Mouse (Mus musculus) neural tube, embryonic 11.5 days (tissue): ENCODE data around the gene Sult4a1. TPM values are rescaled to one million over a fixed set of nuclear protein-coding genes. Genes with fewer than 3 reads are reported as not detected.

ENCODE experiments used
- ATAC-seq: fragments of 200-750 bp; cut with Nextera tagmentation; 2 replicates; pipeline ENCODE4 v1.8.0; 2017; ENCODE audit warnings: moderate number of reproducible peaks, mild to moderate bottlenecking, moderate TSS enrichment, moderate library complexity; ENCODE audit not compliant: insufficient read depth, low FRiP score, low TSS enrichment
- DNase-seq: peaks from one replicate; pipeline ENCODE4 v3.0.0-alpha.2; 2015; ENCODE audit warnings: low spot score
- H3K27ac ChIP-seq: fragments of 300-500 bp; sonication (generic); 2 replicates; pipeline ENCODE4 v1.5.1; 2014; ENCODE audit warnings: low read depth, mild to moderate bottlenecking, low read length
- H3K27me3 ChIP-seq: fragments of 300-500 bp; sonication (generic); 2 replicates; pipeline ENCODE4 v1.6.1; 2014; ENCODE audit warnings: mild to moderate bottlenecking, low read length, mixed read lengths; ENCODE audit not compliant: control insufficient read depth, insufficient read depth
- H3K36me3 ChIP-seq: fragments of 300-500 bp; sonication (generic); 2 replicates; pipeline ENCODE4 v1.6.1; 2014; ENCODE audit warnings: mild to moderate bottlenecking, low read length, moderate library complexity, mixed read lengths; ENCODE audit not compliant: control insufficient read depth, insufficient read depth
- H3K4me1 ChIP-seq: fragments of 300-500 bp; sonication (generic); 2 replicates; pipeline ENCODE4 v1.6.1; 2014; ENCODE audit warnings: low read length, mixed read lengths; ENCODE audit not compliant: control insufficient read depth, insufficient read depth
- H3K4me2 ChIP-seq: fragments of 300-500 bp; sonication (generic); 2 replicates; pipeline ENCODE4 v1.6.1; 2014; ENCODE audit warnings: low read depth, mild to moderate bottlenecking, moderate library complexity
- H3K4me3 ChIP-seq: fragments of 300-500 bp; sonication (generic); 2 replicates; pipeline ENCODE4 v1.5.1; 2014; ENCODE audit warnings: low read depth, low read length
- H3K9ac ChIP-seq: fragments of 300-500 bp; sonication (generic); 2 replicates; pipeline ENCODE4 v1.6.1; 2014; ENCODE audit warnings: mild to moderate bottlenecking, low read length
- H3K9me3 ChIP-seq: fragments of 300-500 bp; sonication (generic); 2 replicates; pipeline ENCODE4 v1.6.1; 2016; ENCODE audit warnings: low read length; ENCODE audit not compliant: control insufficient read depth
- WGBS: fragments of 180-500 bp; shearing (Covaris S2); extraction: QIAGEN DNeasy Blood & Tissue Kit; methylation state at CpG from one replicate; pipeline ENCODE4 v1.1.7; 2014; 5-methylcytosine and 5-hydroxymethylcytosine counted together
- polyA plus RNA-seq: library from polyadenylated mRNA; unstranded; fragments of >200 nt; fragmentation: Nextera tagmentation; extraction: Ambion mirVana; gene quantifications from 2 replicates; pipeline ENCODE4 v1.2.1, GENCODE M21; 2014

The Sult4a1 gene
- polyA plus RNA-seq, 1 experiment from 2014 or later, result 18.1 TPM

DNA sequence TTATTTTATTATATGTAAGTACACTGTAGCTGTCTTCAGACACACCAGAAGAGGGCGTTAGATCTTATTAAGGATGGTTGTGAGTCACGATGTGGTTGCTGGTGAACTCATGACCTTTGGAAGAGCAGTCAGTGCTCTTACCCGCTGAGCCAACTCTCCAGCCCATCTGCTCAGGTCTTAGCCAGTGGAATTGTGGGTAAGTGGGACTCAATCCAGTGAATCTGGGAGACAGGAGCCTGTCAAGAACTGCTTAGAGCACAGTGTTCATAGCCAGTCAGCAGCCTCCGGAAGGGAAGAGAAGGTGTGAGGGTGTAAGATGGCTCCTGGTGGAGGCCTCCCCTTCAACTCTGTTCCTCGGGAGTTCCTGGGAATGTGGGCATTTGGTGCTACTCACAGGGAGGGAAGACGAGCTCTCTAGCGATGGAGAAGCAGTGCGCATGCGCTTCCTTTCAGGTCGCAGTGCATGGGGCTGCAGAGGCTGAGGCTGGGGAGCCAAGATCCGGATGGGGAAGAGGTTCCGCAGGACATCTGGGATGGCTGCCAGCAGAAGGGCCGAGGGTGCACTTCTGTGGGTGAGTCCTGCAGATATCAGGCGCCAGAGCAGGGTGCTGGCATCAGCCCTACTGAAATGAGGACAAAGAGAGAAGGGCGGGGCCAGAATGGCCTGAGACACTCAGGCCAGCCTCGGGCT is 25.7 kb upstream of the Sult4a1 start:
- ATAC-seq (no peak), DNase-seq (peak; percentile 17)
- Histone ChIP-seq H3K27me3 (no peaks in the 10 kb centered on the region), H3K4me3 (no peak overlapping the region), H3K4me1 (no peaks in the 10 kb centered on the region), H3K4me2 (no peak overlapping the region), H3K36me3 (no peaks in the 10 kb centered on the region), H3K9me3 (no peaks in the 10 kb centered on the region), H3K9ac (no peak overlapping the region), H3K27ac (no peak overlapping the region)
- WGBS, result 67% methylated on average over 16 of the region's 16 CpGs

DNA sequence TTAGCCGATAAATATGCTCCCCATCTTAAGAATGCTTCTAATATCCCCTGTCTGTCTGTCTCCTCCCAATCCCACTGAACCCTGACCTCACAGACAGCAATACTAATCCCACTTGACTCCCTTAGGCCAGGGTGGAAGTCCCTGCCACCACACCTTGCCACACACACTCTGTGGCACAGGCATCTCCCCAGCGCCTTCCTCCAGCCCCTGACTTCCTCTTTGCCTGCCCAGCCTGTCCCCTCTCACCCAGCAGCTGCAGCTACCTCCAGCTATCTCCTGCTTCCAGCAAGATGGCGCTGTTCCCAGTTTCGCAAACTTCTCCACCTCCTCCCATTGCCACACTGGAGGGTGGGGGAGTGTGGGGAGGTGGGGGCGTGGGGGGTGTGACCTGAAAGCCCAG is 21.3 kb upstream of the Sult4a1 start:
- no peaks in the 10 kb centered on the region for H3K9me3 ChIP-seq
- no peak overlapping the region for H3K4me2 ChIP-seq
- no peak overlapping the region for H3K4me3 ChIP-seq
- no peaks in the 10 kb centered on the region for H3K36me3 ChIP-seq
- whole genome bisulfite sequencing, result 41% methylated on average over 5 of the region's 5 CpGs
- no peak for ATAC-seq
- H3K4me1 ChIP-seq, result no peaks in the 10 kb centered on the region
- no peak for DNase-seq
- H3K9ac ChIP-seq, result no peak overlapping the region
- no peaks in the 10 kb centered on the region for H3K27me3 ChIP-seq
- H3K27ac ChIP-seq, result no peak overlapping the region

DNA sequence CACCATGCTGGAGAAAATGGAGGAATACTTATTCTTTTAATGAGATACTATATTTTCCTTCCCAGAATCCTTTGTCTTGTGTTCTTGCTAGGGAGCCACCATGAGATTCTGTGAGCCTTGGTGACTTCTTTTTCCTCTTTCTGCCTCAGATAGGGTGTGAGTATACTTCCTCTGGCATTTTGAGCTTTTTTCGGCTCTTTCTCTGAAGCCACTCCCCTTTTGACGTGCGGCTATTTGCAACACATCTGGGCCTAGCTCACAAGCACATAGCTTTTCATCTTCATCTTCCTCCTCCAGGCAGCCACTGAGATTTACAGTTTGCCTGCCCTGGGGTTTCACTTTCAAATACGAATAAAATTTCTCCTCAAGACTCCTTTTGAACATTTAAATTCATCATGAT is 20.9 kb upstream of the Sult4a1 start:
- DNase-seq (no peak), ATAC-seq (no peak)
- 78% methylated on average over 4 of the region's 4 CpGs for WGBS
- H3K4me2 ChIP-seq, result no peak overlapping the region
- H3K27ac ChIP-seq, result no peak overlapping the region
- H3K36me3 ChIP-seq, result no peaks in the 10 kb centered on the region
- no peak overlapping the region for H3K9ac ChIP-seq
- no peak overlapping the region for H3K4me3 ChIP-seq
- no peaks in the 10 kb centered on the region for H3K9me3 ChIP-seq
- H3K4me1 ChIP-seq, result no peaks in the 10 kb centered on the region
- H3K27me3 ChIP-seq, result no peaks in the 10 kb centered on the region

DNA sequence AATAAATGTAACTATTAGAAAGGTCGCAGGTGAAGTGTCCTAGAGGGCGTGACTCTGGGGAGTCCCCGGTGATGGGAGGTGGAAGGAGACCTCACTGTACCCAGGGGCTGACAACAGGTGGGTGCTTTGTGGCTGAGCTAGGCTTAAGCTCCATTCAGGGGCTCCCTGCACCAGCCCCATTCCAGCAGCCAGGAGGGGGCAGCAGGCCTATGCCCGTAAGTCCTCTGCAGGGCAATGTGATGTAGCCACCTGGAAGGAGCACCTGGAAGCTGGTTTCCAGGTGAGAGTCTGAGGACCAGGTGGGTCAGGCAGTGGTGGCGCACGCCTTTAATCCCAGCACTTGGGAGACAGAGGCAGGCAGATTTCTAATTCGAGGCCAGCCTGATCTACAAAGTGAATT is 18.5 kb upstream of the Sult4a1 start:
- no peaks in the 10 kb centered on the region for H3K4me1 ChIP-seq
- H3K4me3 ChIP-seq, result no peak overlapping the region
- no peak for DNase-seq
- no peaks in the 10 kb centered on the region for H3K36me3 ChIP-seq
- 68% methylated on average over 7 of the region's 7 CpGs for WGBS
- H3K27ac ChIP-seq, result no peak overlapping the region
- H3K4me2 ChIP-seq, result no peak overlapping the region
- no peak overlapping the region for H3K9ac ChIP-seq
- ATAC-seq, result no peak
- no peaks in the 10 kb centered on the region for H3K27me3 ChIP-seq
- no peaks in the 10 kb centered on the region for H3K9me3 ChIP-seq

DNA sequence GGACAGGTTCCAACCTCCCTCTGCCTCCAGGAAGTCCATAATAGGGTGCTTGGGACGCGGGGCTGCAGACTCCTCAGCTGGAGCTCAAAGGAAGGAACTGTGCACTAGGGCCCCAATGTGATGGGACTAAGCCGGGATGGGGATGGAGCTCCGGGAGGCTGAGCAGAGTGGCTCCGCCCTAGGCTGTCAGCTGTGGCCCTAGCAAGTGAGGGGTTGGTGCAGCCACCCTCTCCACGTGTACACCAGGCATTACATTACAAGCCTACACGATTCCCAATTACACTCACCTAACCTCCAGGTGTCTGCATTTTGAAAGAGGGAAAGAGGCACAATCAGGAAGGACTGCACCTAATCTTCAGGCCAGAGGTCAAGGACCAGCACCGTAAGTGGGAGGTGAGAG is 17.5 kb upstream of the Sult4a1 start, which contains the start of gene Pnpla5:
Pnpla5 (minus strand) TSS at position 101 of the 400 bp plus-strand sequence.
- H3K9me3 ChIP-seq, result no peaks in the 10 kb centered on the region
- H3K4me3 ChIP-seq, result no peak within 1 kb of the TSS
- H3K36me3 ChIP-seq, result no peaks in the 10 kb centered on the region
- ATAC-seq (no peak), DNase-seq (no peak)
- H3K27ac ChIP-seq, result no peak within 1 kb of the TSS
- no peaks in the 10 kb centered on the region for H3K4me1 ChIP-seq
- no peak within 1 kb of the TSS for H3K4me2 ChIP-seq
- no peak within 1 kb of the TSS for H3K9ac ChIP-seq
- no peaks in the 10 kb centered on the region for H3K27me3 ChIP-seq
- 70% methylated on average over 8 of the region's 8 CpGs for WGBS

DNA sequence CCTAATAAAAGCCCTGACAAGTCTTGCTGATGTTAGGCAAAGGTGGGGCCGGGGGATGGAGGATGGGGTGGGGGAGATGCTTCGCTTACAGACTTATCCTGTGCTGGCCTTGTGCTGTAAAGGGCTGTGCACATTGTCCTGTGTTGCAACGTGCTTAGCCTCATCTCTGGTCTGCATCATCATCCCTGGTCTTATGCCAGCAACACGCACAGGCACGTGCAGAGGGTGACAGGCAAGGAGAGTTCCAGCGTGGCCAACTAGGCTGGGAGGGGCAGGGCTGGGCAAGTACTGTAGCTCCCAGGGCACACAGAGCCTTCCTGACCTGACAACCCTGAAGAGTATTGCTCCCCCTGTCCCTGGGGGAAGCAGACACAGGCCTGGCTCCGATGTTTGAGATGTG is 15.5 kb upstream of the Sult4a1 start:
- Histone ChIP-seq H3K27me3 (no peaks in the 10 kb centered on the region), H3K4me1 (no peaks in the 10 kb centered on the region), H3K27ac (no peak overlapping the region), H3K4me3 (no peak overlapping the region), H3K4me2 (no peak overlapping the region), H3K9me3 (no peaks in the 10 kb centered on the region), H3K36me3 (no peaks in the 10 kb centered on the region), H3K9ac (no peak overlapping the region)
- ATAC-seq, result no peak
- WGBS, result 82% methylated on average over 7 of the region's 7 CpGs
- DNase-seq, result no peak

DNA sequence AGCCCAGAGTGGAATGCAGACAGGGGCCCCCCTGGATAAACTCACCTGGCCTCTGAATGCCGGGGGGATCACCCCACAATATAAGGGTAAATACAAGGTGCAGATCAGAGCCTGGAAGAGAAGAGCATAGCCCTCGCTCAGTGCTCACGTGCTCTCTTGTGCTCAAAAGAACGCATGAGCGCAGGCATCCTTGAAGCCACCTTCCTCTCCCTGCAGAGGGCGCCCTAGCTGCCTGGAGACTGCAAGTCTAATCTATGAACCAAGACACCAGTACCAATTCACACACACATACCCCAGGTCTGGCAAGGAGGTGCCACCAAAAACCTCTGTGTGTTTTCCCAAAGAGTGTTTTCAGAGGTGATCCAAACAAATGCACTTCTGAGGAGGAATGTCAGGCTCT is 15.1 kb upstream of the Sult4a1 start:
- peak; percentile 64 for DNase-seq
- no peak overlapping the region for H3K9ac ChIP-seq
- no peaks in the 10 kb centered on the region for H3K36me3 ChIP-seq
- WGBS, result 26% methylated on average over 6 of the region's 6 CpGs
- no peak overlapping the region for H3K27ac ChIP-seq
- no peak overlapping the region for H3K4me2 ChIP-seq
- ATAC-seq, result no peak
- H3K4me1 ChIP-seq, result no peaks in the 10 kb centered on the region
- no peaks in the 10 kb centered on the region for H3K9me3 ChIP-seq
- H3K27me3 ChIP-seq, result no peaks in the 10 kb centered on the region
- H3K4me3 ChIP-seq, result no peak overlapping the region

DNA sequence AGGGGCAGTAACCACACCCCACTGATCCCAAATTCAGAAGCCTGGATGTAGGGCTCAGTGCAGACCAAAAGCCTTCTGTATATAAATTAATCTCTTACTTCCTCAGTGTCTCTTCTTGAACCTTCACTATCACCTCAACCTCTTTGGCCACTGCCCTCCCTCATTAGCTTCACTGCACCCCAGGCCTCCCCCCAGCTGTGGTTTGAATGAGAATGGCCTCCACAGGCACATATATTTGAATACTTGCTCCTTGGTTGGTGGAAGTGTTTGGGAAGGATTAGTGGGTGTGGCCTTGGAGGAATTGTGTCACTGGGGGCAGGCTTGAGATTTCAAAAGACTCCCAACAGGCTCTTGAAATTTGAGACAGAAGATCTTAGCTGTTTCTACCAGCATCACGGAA is 10.9 kb upstream of the Sult4a1 start:
- no peaks in the 10 kb centered on the region for H3K9me3 ChIP-seq
- no peaks in the 10 kb centered on the region for H3K27me3 ChIP-seq
- ATAC-seq (no peak), DNase-seq (no peak)
- no peaks in the 10 kb centered on the region for H3K36me3 ChIP-seq
- H3K27ac ChIP-seq, result no peak overlapping the region
- 65% methylated on average over 1 of the region's 1 CpGs for WGBS
- H3K4me2 ChIP-seq, result no peak overlapping the region
- no peak overlapping the region for H3K4me3 ChIP-seq
- H3K9ac ChIP-seq, result no peak overlapping the region
- no peaks in the 10 kb centered on the region for H3K4me1 ChIP-seq

DNA sequence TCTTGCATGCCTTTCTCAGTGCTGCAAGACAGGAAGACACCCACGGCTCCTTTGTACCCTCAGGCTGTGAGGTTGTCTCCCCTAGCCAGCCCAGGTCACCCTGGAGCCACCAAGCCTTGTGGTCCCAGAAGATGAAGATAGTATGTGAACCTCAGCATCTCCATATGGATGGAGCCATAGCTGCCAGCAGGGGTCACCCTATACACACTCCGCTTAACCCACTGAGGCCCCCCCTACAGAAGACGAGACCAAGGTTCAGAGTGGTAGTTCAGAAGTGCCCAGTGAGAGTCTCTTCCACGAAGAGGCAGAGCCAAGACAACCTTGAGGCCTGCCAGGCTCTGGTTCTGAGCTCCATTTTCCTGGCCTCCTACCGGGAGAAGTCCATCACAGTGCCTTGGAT is 10.2 kb upstream of the Sult4a1 start:
- no peak overlapping the region for H3K9ac ChIP-seq
- H3K27ac ChIP-seq, result no peak overlapping the region
- no peak overlapping the region for H3K4me2 ChIP-seq
- H3K4me1 ChIP-seq, result no peaks in the 10 kb centered on the region
- H3K9me3 ChIP-seq, result no peaks in the 10 kb centered on the region
- H3K4me3 ChIP-seq, result no peak overlapping the region
- H3K27me3 ChIP-seq, result no peaks in the 10 kb centered on the region
- WGBS, result 61% methylated on average over 5 of the region's 5 CpGs
- H3K36me3 ChIP-seq, result no peaks in the 10 kb centered on the region
- ATAC-seq (no peak), DNase-seq (no peak)
